Mouse (Mus musculus) ES-E14 (cell line): ENCODE measurements at regions not wholly inside any gene's neighbourhood (a gene's known extent, or its start where the extent isn't known, plus 50 kb on each side); places are given as distances from the start of the nearest gene placed in this dataset.

Source experiments
- CHD2 ChIP-seq: IDR thresholded peaks from 2 replicates; pipeline ENCODE4 v1.6.1; 2014; ENCODE audit warnings: mild to moderate bottlenecking, low read depth, low read length, inconsistent platforms
- ZC3H11A ChIP-seq: IDR thresholded peaks from 2 replicates; pipeline ENCODE4 v1.6.1; 2012; ENCODE audit warnings: low read depth, mild to moderate bottlenecking, inconsistent platforms, low read length, borderline replicate concordance
- ZNF384 ChIP-seq: IDR thresholded peaks from 2 replicates; pipeline ENCODE4 v1.6.1; 2012; ENCODE audit warnings: low read depth, low read length, inconsistent platforms

- TF ChIP-seq ZNF384 (no peak), CHD2 (no peak), ZC3H11A (no peak)
Measured at GRCm38 (mm10) chr9:69700696-69701095, 60.0 kb downstream of the Foxb1 start.
